Mouse (Mus musculus): ENCODE results near the gene Nptxr. TPM values are rescaled to one million over a fixed set of nuclear protein-coding genes. Genes with fewer than 3 reads are reported as not detected.

Nptxr gene
- total RNA-seq, 2 experiments from 2014 or later, result 1.9 to 2.6 TPM

DNA sequence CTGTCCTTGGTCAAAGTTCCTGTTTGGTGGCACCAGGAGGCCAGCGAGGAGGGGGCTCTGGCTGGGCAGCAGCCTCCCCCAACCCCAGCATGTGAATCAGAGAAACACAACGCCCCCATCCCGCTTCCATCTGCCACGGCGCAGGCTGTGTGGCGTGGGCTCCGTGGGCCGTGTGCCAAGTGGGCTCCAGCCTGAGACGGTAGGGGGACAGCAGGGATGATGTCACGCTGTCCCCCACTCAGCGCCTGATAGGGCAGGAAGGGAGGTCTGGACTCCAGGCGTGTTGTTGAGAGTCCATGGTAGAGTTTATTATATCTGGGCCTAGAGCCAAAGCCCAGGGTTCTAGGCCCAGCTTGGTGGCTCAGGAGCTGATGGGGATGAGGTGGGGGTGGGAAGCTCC lies 8.3 kb downstream of the Nptxr start:
- DNase-seq, result no peak
- intact Hi-C loops (cut with DNase I; ENCODE audit: low total_unique reads), result no loop called here

DNA sequence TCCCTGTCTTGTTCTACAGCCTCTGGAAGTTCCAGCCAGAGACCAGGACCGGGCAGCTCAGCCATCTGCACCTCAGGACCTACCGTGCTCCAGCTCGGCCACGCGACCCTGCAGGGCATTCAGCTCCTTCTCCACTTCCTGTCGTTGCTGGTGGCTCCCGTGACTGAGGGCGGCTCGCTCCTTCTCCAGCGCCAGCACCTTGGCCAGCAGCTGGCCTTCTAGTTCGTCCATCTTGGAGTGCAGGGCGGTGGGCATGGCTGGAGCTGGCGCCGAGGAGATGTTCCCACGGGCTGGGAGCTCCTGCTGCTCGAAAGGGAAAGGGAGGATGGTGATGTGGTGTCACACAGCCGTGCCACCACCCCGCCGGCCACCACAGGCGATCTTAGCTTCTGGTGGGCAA lies 10.4 kb downstream of the Nptxr start:
- intact Hi-C loops (cut with DNase I; ENCODE audit: low total_unique reads), result no loop called here
- no peak for DNase-seq

DNA sequence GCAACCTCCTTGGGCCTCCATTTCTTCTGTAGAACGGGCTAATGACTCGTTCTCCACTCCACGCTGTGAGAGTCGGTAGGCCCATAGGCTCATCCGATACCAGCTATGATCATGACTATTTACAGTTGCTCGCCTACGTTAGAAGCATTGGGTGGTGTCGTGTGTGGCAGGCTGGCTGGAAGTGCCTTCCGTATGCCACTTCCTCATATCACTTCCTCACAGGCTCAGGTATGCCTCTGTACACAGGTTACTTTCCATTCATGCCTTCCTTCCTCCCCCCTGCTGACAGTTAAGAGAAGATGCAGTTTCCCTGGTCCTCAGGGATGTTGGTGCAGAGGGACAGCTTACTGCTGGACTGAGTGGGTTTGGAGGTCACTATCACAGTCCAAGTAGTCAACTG lies 11.5 kb downstream of the Nptxr start:
- intact Hi-C loops (cut with DNase I; ENCODE audit: low total_unique reads), result loop anchor here (2.0 kb wide), 1 partner anchor 40 kb away; no protein-coding TSS in a partner anchor
- DNase-seq, result no peak

DNA sequence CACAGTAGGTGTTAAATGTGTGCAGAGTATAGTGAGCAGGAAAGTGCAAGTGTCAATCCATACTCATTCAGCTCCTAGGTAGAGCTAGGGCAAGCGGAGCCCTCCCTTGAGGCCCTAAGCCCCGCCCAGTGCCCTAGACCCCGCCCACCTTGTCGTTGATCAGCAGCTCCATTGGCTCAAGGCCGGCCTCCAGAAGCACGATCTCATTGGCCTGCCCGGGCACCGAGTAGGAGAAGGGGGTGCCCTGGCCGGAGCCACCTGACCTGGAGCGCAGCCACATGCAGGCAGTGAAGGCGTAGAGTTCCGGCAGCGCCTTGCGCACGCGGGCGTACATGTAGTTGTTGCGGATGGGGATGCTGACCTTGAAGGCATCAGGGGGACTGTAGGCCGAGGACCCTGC lies 12.1 kb downstream of the Nptxr start:
- no peak for DNase-seq
- intact Hi-C loops (cut with DNase I; ENCODE audit: low total_unique reads), result loop anchor here (2.0 kb wide), 1 partner anchor 40 kb away; no protein-coding TSS in a partner anchor

DNA sequence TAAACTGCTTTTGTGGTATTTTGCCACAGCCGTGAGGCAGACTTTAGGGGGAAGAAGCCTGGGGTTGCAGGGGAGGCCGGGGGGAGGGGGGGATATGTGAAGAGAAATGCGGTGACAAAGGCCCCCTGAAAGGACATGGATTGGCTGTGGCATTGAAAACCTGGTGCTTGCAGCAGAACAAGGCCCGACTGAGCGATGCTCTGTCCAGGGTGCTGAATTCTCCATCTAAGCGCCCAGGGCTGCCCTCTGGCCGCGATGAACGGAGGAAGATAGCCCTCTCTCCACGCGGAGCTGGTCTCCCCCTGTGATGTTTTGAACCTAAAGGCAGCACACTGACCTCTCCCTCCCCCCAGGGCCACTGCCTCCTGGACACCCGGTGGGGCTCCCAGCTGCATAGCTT lies 13.1 kb downstream of the Nptxr start:
- peak; percentile 43 for DNase-seq
- intact Hi-C loops (cut with DNase I; ENCODE audit: low total_unique reads), result no loop called here

DNA sequence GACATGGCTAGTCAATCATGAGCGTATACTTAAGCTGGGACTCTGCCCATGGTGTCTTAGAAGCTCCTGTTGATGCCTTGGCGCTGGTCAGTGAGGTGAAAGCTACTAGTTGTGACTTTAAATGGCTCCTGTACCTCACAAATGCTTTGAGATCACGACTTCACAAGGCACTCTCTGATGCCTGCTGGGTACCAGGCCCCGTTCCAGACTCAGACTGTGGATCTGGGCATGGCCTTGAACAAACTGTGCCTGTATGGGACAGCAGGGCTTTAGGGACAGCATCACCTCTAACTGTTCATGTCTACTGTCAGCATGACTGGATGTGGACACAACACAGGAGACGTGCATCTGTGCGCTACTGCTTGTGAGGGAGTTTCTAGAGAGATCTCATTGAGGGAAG lies 13.7 kb downstream of the Nptxr start:
- no peak for DNase-seq
- intact Hi-C loops (cut with DNase I; ENCODE audit: low total_unique reads), result no loop called here

DNA sequence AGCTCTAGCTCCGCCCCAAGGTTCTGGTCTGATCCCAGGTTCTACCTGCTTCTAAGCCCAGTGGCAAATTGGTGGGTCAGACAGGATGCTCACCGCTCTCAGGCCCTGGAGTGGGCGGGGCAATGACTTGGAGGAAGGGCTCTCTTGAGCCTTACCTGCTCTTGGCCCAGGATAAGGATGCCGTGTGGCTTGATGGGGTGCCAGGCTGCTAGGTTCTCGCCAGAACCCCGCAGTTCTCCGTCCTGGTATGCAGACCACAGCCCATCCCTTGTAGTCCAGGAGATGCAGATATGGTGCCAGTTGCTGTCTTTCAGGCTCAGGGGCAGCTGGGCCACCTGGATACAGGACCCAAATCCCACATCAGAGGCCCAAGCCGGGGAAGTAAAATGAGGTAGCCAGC lies 14.5 kb downstream of the Nptxr start:
- DNase-seq, result no peak
- intact Hi-C loops (cut with DNase I; ENCODE audit: low total_unique reads), result no loop called here

DNA sequence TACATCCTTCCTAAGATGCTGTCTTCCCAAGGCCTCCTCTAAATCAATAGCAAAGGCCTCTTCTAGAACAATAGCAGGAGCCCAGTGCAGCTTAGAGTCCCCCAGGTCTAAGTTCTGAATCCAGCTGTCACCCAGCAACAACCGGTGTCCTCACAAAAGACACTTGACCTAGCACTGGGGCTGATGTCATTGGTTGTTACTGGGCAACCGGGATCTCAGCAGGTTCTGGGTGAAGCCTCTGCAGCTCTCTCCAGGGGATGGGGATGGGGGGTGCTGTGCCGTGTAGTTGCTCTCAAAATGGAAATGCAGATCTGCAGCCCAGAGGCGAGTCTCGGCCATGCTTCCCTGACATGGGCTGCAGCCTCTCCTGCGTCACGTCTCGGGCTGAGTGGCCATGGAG lies 16.8 kb downstream of the Nptxr start:
- no peak for DNase-seq
- intact Hi-C loops (cut with DNase I; ENCODE audit: low total_unique reads), result no loop called here

DNA sequence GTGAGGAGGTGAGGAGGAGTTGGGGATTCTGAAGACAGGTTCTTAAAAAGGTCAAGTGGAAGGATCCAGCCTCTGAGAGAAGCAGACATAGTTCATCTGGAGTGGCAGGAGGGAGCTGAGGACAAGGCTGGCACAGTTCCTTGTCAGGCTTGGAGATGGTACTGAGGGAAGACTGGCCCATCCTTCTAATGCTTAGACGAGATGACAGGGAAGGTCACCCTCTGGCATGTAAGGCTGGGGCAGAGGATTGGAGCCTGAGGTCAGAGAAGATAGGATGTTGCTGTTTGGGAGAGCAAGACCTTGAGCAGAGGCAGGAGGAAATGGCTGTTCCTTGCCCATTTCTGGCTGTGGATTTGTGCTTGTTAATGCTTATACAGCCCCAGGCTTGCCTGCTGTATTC lies 19.5 kb downstream of the Nptxr start:
- no peak for DNase-seq
- intact Hi-C loops (cut with DNase I; ENCODE audit: low total_unique reads), result no loop called here

DNA sequence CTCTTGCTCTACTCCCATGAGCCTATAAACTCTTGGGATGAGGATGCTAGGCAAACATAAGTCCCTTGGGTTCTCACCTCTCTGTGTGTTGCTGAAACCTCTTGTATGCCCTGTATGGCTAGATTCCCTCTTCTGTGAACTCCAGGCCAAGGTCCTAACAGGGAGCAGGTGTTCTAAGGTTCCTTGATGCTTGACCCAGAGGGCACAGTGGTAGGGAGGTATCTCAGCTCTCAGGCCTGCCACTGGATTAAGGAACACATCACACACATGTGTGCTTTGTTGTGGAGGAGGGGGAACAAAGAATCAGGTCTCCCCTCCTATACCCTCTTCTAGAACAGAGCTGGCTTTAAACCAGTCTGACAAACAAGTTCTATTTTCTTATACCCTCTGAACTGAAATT lies 26.8 kb downstream of the Nptxr start, which contains the start of gene Dnal4:
Dnal4 (minus strand) TSS at position 101 of the 400 bp plus-strand sequence.
- intact Hi-C loops (cut with DNase I; ENCODE audit: low total_unique reads), result no loop called here
- no peak for DNase-seq

DNA sequence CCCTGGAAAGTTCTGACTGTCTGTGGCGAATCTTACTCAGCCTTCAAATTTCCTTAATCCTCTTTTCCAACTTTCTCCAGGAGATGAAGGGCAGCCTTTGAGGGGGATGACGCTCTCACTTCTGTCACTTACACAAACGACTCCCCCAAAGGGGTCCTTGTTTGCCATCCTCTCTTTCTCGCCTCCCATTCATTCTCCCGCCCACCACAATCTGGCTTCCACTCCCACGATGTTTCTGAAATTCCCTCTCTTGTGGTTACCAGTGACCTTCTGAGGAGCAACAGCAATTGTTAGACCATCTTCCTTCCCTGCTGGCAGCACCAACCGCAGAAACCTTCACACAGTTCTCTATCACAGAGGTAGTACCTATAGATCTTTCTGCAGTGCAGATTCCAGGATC lies 28.9 kb downstream of the Nptxr start:
- no peak for DNase-seq
- intact Hi-C loops (cut with DNase I; ENCODE audit: low total_unique reads), result no loop called here

DNA sequence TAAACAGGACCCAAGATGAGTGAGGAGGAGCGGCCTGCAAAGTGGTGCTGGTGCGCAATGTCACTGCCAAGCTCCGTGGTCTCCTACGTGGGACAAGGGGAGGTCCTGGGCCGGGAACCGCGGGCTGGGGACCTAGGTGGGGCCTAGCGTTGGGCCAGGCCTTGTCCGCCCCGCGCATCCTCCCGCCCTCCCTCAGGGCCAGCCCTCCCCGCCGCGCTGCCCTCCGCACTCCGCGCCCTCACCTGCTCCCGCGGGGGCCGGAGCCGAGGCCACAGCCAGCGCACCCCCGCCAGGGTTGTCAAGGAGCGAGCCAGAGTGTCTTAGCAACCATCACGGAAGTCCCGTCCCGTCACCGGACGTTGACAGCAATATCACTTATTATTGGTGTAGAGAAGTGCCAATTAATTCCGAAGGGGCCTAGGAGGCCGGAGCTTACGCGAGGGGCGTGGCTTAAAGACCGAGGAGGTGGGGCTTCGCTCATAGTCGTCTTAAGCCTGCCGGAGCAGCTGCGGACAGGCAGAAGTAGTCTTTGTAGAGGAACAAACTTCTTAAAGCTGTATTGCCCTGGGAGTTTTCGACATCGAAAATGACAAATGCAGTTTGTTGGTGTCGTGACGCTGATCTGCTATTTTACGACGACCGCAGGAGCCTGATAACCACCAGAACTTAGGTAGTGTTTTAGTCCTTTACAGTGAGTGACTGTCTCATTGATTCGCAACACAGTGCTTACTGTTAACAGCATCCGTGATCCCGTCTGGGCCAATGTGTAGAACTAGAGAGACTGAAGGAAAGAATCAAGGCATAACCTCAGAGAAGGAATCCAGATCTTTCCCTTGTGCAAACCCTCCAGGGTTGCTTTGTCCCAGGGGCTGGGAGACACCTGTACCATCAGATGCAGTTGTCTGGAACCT lies 30.2 kb downstream of the Nptxr start:
- intact Hi-C loops (cut with DNase I; ENCODE audit: low total_unique reads), result no loop called here

DNA sequence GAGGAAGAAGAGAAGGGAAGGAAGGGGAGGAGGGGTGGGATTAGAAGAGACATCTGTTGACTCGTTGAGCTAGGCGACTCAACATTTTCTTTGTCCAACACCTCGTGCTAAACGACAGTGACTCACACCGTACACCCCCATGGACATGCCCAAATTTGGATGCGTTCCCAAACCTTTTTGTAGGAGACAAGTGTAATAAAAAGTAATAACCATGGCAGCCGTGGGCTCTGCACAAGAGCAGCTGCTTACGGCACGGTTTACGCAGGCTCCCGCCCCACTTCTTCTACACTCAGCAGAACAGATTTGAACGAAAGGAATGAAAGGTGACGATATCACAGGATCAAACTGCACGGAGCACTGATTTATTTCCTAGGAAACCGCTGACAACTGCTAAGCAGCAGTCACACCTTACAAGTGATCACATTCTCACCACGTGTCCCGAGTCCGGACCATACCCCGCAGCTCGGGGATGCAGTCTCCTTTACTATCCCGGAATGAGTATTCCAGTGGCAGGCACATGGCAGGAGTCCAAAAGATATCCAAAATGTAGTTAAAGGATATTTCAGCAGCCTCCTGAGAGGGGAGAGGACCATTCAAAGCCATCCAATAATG lies 33.8 kb downstream of the Nptxr start:
- no peak for DNase-seq
- intact Hi-C loops (cut with DNase I; ENCODE audit: low total_unique reads), result no loop called here

More for the DNA sequence above, 30.2 kb downstream of the Nptxr start:
- DNase-seq, result peak; percentile 97

DNA sequence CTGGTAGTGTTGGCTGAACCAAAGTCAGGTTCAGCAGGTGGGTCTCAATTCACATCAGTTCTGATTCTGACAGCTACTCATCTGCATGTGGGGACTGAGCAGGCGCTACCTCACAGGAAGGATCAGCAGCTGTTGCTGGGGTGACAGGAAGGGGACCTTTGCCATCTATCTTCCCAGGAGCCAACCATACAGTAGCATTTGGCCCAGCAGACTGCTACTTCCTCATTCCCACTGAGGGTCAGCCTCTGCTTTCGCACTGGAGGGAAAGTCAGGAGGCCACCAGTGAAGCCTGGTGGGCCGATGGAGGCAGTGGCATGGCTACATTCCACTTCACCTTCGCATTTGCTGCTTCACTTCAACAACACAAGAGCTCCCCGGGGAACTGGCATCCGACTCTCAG lies 36.3 kb downstream of the Nptxr start:
- intact Hi-C loops (cut with DNase I; ENCODE audit: low total_unique reads), result no loop called here

DNA sequence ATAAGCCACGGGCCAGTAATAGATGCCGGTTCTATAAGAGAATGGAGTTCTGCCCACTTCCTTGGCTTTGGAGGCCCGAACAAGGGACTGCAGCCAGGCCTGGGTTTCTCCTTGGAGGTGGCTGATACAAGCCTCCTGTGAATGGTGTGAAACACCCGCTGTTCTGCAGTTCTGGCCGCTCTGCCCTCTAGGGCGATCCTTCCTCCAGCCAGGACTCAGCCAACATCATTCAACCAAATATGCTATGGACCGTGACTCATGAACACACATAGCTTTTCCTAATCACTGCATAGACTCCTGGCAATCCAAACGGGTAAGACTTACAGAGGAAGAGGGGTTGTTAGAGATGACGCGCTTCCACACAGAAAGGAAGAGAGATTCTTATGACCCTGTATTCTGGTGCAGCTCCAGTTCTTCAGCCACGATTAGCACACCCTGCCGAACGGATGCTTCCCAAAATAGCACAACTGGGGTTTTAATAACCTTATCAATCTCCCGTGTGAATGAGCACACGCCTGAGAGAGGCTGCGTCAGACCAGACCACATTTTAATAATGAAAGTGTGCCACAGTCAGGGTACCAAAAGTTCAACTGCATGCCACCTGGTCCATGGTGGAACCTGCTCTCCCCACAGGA lies 37.1 kb downstream of the Nptxr start:
- no peak for DNase-seq
- intact Hi-C loops (cut with DNase I; ENCODE audit: low total_unique reads), result no loop called here

More for the DNA sequence above, 36.3 kb downstream of the Nptxr start:
- no peak for DNase-seq

DNA sequence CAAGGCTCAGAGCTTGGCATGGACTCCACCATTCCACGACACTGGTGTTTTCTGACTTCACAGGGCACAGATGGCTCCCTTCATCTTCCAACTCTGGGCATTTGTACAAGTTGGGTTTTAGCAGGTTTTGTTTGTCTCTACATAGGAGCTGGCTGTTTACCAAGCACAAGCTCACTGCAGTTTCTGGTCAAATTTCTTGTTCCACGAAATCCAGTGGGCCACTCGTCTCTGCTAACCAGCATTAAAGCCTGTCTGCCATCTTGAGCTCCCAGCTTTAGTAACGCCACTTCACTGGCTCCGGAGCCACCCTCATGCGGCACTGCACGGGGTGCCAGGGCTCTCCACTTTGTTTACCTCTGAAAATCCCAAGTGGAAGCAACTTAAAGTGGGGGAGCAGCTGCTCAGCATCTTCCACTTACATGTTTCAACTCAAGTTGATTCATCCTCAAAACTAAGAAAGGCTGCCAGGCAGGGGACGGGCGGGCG lies 37.9 kb downstream of the Nptxr start:
- intact Hi-C loops (cut with DNase I; ENCODE audit: low total_unique reads), result no loop called here
- DNase-seq, result no peak

DNA sequence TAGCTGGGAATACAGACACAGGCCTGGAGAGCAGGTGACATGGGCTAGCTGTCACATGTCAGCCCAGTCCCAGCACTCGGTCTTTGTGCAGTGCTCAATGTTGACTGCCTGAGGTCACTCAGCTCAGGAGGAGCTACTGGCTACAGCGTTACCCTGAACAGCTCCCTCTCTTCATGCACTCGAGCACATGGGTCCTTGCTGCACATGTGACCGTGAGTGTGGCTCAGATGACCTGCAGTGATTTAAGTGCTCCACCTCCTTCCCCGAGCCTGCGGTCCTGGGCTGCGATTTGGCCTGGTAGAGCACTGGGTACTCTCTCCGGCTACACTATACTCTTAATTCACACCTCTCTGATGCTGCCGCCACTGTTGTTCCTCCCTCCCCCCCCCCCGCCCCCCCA lies 38.4 kb downstream of the Nptxr start:
- intact Hi-C loops (cut with DNase I; ENCODE audit: low total_unique reads), result no loop called here

DNA sequence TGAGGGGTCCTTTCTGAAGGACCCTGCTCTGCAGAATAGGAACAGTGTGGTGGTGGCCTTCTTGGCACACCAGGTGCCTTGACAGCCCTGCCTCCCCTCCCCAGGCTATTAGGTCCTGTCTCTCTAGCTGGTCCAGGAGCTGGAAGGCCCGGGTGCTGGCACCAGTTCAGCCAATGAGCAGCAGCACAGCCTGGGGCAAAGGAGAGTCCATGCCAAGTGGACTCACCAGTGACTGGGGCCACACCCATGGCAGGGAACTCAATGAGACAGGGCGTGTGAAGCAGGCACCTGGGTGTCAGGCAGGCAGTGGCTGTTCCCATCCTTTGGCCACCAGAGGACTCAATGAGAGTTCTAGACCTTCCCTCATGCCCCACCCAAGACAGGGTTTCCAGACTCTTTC lies 39.2 kb downstream of the Nptxr start:
- intact Hi-C loops (cut with DNase I; ENCODE audit: low total_unique reads), result no loop called here

More for the DNA sequence above, 38.4 kb downstream of the Nptxr start:
- no peak for DNase-seq

DNA sequence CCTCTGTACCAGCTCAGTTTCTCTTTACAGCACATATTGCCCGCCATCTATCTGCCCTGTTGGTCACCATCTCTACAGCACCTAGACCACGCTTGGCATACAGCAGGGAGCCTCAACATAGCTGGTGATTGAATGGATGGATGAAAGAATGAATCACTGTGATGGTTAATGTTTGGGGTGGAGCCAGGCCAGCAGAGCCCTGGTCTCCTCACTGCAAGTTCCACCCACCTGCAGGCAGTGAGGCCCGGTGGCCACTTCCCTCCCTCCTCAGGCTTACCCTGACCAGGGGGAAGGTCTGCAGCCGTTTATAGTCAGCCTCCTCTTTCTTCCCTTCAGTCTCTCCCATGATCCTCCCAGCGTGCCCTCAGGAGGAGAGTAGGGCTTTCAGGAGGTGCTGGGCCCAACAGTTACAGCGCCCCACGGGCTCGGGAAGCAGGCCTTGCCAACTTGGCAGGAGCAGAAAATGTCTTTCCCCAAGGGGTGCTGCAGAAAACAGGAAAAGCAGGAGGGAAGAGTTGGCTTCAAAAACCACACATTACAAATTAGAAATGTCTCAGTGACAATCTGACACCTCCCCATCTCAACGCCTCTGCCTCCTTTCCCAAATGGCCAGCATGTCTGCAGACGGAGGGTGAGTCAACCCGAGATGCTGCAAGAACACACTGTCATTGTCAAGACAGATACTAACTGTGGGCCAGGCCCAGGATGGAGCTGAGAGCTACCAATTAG lies 39.9 kb downstream of the Nptxr start:
- intact Hi-C loops (cut with DNase I; ENCODE audit: low total_unique reads), result no loop called here
- DNase-seq, result no peak

More for the DNA sequence above, 39.2 kb downstream of the Nptxr start:
- no peak for DNase-seq

Data from gastrocnemius, postnatal 14 days (tissue).